Mouse (Mus musculus): ENCODE results near the gene Wdr41. TPM values are rescaled to one million over a fixed set of nuclear protein-coding genes. Genes with fewer than 3 reads are reported as not detected.

Wdr41 gene
- total RNA-seq, 1 experiment from 2014 or later: 22.7 TPM

- no peak for DNase-seq
Measured at GRCm38 (mm10) chr13:95034715-95035114, 58.6 kb downstream of the Wdr41 start.

- no peak for DNase-seq
Measured at GRCm38 (mm10) chr13:95038200-95038599, 62.1 kb downstream of the Wdr41 start.

- DNase-seq: no peak
Measured at GRCm38 (mm10) chr13:95040140-95040738, 64.1 kb downstream of the Wdr41 start.

- no peak for DNase-seq
Measured at GRCm38 (mm10) chr13:95044108-95044507, 68.0 kb downstream of the Wdr41 start.

- DNase-seq: no peak
Measured at GRCm38 (mm10) chr13:95050398-95050797, 74.3 kb downstream of the Wdr41 start.

GRCm38 (mm10) chr13:95052421-95052820 is 76.3 kb downstream of the Wdr41 start:
- no peak for DNase-seq

GRCm38 (mm10) chr13:95055742-95056388 is 79.7 kb downstream of the Wdr41 start:
- no peak for DNase-seq

GRCm38 (mm10) chr13:95056501-95057280 is 80.5 kb downstream of the Wdr41 start:
- no peak for DNase-seq

GRCm38 (mm10) chr13:95058885-95059284 is 82.7 kb downstream of the Wdr41 start:
- peak; percentile 23 for DNase-seq

- DNase-seq: no peak
Measured at GRCm38 (mm10) chr13:95063390-95064017, 87.4 kb downstream of the Wdr41 start.

- DNase-seq: peak; percentile 12
Measured at GRCm38 (mm10) chr13:95067854-95068253, 91.7 kb downstream of the Wdr41 start.

- DNase-seq: no peak
Measured at GRCm38 (mm10) chr13:95070268-95070667, 94.1 kb downstream of the Wdr41 start.

Other genes with a start within 250 kb of the Wdr41 start
- gene Tbca, start 187.4 kb upstream of the Wdr41 start, total RNA-seq (2021): 229 and 230 TPM in 2 replicates
- gene Otp, start 100.7 kb upstream of the Wdr41 start, total RNA-seq (2021): not detected in 2 replicates